Mouse (Mus musculus): Measurements from ENCODE around the gene Cyp2u1.
A peak's percentile ranks its signal among the peaks of the same experiment; 100 is the strongest.

Cyp2u1 gene

DNA sequence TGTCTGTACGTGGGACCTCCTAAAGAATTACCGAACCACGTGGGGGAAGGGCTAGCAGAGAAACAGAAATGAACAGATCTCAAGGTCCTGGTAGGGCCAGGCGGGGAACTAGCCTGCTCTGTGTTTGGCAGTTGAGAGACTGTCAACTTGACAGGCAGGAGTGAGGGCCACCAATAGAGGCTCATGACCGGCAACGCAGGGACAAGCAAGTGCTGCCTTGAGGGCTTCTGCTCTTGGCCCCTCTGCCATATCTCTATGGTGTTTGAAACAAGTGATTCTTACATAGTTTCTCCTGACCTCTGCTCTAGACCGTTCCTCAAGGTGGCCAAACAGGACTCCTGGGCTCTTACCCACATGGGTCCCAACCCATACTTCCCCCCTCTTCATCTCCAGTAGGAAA, 51.4 kb downstream of the Cyp2u1 start:
- DNase-seq, result no peak

DNA sequence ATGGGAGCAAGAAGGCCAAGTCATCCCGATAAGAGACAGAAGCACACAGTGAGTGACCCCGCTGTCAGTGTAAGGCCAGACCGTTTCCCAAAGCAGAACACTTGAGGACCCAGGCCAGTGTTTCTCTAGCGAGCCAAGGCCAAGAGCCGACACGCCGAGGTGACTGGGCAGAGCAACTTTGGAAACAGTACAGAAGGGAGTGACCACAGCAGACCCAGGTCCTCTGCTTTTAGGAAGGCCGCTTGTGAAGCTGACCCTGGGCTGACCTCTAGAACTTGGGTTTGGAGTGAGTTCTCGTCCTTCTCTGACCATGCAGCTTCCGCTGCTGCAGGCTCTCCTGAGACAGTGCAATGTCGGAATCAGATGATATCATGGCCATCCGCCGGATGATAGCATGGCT, 52.0 kb downstream of the Cyp2u1 start:
- DNase-seq, result no peak

DNA sequence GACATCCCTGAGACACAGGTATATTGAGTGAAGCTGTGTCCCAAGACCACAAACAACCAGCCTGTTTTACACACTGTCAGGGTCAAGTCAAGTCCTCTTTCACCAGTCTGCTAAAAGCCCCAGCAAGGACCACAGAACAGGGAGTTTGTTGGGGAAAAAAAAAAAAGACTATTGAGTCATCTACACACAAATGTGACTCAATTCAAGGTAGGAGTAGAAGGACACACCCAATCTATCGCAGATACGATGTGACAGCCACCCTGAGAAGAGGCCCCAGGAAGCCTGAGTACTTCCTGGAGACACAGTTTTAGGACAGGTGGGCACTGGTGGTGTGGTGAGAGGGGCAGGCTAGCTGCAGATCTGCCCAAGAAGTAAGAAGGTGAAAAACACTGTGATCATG, 52.7 kb downstream of the Cyp2u1 start:
- DNase-seq, result no peak

DNA sequence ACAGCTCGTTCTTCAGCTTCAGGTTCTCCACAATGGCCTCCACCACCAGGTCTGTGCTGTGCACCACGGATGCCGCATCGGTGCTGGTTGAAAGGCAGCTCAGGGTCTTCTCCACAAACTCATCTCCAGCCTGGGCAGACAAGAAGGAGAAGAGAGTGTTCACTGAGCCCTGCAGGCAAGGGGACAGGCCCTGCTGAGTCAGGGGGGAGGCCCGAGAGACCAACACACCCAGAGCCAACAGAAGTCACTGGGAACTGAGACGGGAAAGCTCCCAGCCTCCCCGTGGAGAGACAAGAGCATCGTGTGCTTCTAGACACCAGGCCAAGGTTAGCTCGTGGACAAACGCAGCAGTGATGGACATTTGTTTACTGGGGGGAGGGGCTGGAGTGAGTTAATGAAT, 54.6 kb downstream of the Cyp2u1 start:
- no peak for DNase-seq

DNA sequence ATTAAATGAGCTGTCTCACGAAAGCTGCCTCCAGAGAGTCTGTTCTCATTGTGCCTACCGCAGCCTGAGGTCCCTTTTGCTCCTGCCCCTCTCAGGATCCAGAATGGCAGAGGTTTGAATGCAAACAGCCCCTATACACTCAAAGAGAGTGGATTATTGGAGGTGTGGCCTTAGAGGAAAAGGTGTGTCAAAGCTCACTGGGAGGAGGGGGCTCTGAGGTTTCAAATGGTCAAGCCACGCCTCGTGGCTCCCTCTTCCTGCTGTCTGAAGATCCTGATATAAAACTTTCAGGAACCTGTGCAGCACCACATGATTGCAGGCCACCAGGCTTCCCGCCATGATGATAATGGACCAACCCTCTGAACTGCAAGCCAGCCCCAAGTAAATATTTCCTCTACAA, 55.2 kb downstream of the Cyp2u1 start:
- DNase-seq, result no peak

DNA sequence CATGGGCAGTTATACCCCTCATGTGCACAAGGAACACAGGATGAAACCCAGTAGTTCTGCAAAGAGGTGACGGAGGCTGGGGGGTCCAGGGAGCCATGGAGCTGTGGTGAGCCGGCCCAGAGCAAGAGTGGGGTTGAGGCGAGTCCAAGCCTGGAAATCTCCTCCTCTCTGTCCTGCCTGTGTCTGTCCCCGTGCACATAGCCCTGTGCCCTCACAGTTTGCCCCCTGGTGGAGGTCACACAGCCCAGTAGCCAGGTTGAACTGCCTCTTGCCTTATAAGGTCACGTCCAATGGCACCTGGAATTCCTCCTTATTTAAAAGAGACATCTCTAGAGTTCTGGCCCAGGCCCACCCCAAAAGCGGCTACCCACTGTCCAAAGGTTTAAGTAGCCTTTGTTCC, 55.6 kb downstream of the Cyp2u1 start:
- DNase-seq, result no peak

DNA sequence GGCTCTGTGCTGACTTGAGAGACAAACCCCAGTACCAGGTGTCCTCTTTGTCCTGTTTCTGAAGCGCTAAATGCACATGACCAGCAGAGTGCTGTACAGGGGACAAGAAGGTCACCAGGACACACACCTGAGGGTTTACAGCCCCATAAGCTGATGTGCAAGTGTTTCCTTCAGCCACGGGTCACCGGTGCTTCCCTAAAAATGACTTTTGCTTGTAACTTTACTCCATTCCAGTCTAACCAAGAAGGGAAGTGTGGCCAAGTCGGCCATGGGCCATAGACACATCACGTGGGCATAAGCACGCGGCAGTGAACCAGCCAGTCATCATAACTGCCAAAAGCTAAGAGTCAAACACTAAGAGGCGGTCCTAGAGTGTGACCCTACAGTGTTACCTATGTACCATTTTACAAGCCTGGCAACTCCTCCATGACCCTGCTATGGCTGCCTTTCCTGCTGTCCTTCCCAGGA, 56.4 kb downstream of the Cyp2u1 start:
- no peak for DNase-seq

DNA sequence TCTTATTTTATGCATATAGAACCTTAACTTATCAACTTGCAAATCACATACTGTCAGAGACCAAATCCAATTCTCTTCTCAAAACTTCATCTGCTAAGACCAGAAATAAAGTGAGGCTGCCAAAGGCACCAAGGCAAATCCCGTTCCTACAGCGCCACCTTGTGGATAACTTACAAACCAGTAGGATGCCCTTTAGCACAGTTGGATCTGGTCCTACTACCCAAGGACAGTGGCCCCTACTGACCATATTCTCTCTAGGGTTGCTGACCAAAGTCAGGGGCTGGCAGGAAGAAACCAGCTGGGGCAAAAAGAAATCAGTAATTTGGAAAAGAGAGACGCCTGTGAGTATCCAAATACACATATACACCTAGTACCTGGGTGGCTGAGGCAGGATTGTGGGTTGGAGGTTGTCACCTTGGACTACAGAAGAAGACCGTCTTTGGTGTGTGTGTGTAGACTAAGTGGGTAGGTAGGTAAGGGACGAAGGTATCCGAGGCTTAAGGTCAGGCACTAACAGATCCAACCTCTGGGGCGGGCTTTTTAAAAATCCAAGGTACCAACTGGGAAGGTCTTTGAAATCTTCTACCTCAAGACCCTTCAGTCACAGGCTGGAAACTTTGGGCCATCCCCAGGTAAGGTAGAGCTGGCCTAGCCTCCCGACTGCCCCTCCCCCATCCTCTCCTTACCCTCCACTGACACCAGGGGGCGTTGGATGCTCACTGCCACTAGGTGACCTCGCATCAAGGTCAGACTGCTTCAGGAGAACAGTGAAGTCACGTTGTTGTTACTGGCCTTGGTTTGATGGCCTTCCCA, 57.1 kb downstream of the Cyp2u1 start:
- DNase-seq, result peak; percentile 34 to 64

Data from cerebellum, postnatal 25 days (tissue).